Mouse (Mus musculus): ENCODE data around the gene Gsta4.
"Not testable (repeated sequence)": the region's sequence is repeated elsewhere in the genome, so short reads cannot be mapped to it uniquely, and the experiment has no call there.

The Gsta4 gene

GRCm38 (mm10) chr9:78185686-78186085 is 3.1 kb downstream of the Gsta4 start:
- DNase-seq, result no peak

- DNase-seq, result no peak
Observed at GRCm38 (mm10) chr9:78188910-78189309, 6.3 kb downstream of the Gsta4 start.

- no peak for DNase-seq
Observed at GRCm38 (mm10) chr9:78190651-78191634, 8.4 kb downstream of the Gsta4 start.

- DNase-seq, result peak; percentile 81 to 86
Observed at GRCm38 (mm10) chr9:78191736-78192135, 9.2 kb downstream of the Gsta4 start.

GRCm38 (mm10) chr9:78193902-78194597 is 11.5 kb downstream of the Gsta4 start:
- peak; percentile 48 to 66 for DNase-seq

- no peak for DNase-seq
Observed at GRCm38 (mm10) chr9:78195034-78195433, 12.5 kb downstream of the Gsta4 start.

GRCm38 (mm10) chr9:78197801-78198200 is 15.2 kb downstream of the Gsta4 start:
- no peak for DNase-seq

GRCm38 (mm10) chr9:78204194-78204593 is 21.6 kb downstream of the Gsta4 start:
- peak in 1 of 2 experiments; percentile 71 for DNase-seq

- DNase-seq, result no peak
Observed at GRCm38 (mm10) chr9:78208956-78209355, 26.4 kb downstream of the Gsta4 start.

- DNase-seq, result no peak
Observed at GRCm38 (mm10) chr9:78210079-78210478, 27.5 kb downstream of the Gsta4 start.

GRCm38 (mm10) chr9:78210821-78211220 is 28.2 kb downstream of the Gsta4 start:
- no peak for DNase-seq

- DNase-seq, result no peak
Observed at GRCm38 (mm10) chr9:78211521-78211920, 28.9 kb downstream of the Gsta4 start.

GRCm38 (mm10) chr9:78212341-78213049 is 29.9 kb downstream of the Gsta4 start:
- DNase-seq, result peak; percentile 79 to 87

GRCm38 (mm10) chr9:78217074-78217473 is 34.5 kb downstream of the Gsta4 start:
- no peak for DNase-seq

GRCm38 (mm10) chr9:78222616-78223015 is 40.0 kb downstream of the Gsta4 start:
- no peak for DNase-seq

GRCm38 (mm10) chr9:78223221-78223902 is 40.8 kb downstream of the Gsta4 start:
- DNase-seq, result no peak

- no peak for DNase-seq
Observed at GRCm38 (mm10) chr9:78224418-78224817, 41.8 kb downstream of the Gsta4 start.

GRCm38 (mm10) chr9:78225304-78225703 is 42.7 kb downstream of the Gsta4 start:
- DNase-seq, result peak in 1 of 2 experiments; percentile 33

GRCm38 (mm10) chr9:78228122-78228521 is 45.5 kb downstream of the Gsta4 start:
- DNase-seq, result no peak

GRCm38 (mm10) chr9:78229658-78230057 is 47.1 kb downstream of the Gsta4 start:
- DNase-seq, result not testable (repeated sequence)

- not testable (repeated sequence) for DNase-seq
Observed at GRCm38 (mm10) chr9:78230461-78230860, 47.9 kb downstream of the Gsta4 start, which contains the start of gene Gsta1. Gene Gsta1 (plus strand): TSS chr9:78230656.

GRCm38 (mm10) chr9:78233121-78233695 is 50.6 kb downstream of the Gsta4 start:
- DNase-seq, result not testable (repeated sequence)

Measured in lung, adult 18-20 months (tissue).